Mouse (Mus musculus) urinary bladder, postnatal 25 days (tissue): ENCODE results near the gene Krt25.

Experiments used
- DNase-seq: peaks from one replicate; pipeline ENCODE4 v3.0.0; 2022; ENCODE audit warnings: low spot score

The Krt25 gene

GRCm38 (mm10) chr11:99276786-99277185 is 46.0 kb downstream of the Krt25 start:
- DNase-seq, result no peak

GRCm38 (mm10) chr11:99275624-99276023 is 47.1 kb downstream of the Krt25 start:
- no peak for DNase-seq

GRCm38 (mm10) chr11:99272721-99273120 is 50.0 kb downstream of the Krt25 start:
- no peak for DNase-seq

GRCm38 (mm10) chr11:99269192-99269591 is 53.6 kb downstream of the Krt25 start:
- no peak for DNase-seq

GRCm38 (mm10) chr11:99265796-99266195 is 57.0 kb downstream of the Krt25 start:
- DNase-seq, result no peak
